Mouse (Mus musculus): ENCODE measurements around the gene Aox1. TPM values are rescaled to one million over a fixed set of nuclear protein-coding genes. Genes with fewer than 3 reads are reported as not detected.
"Not testable (repeated sequence)": the region's sequence is repeated elsewhere in the genome, so short reads cannot be mapped to it uniquely, and the experiment has no call there.

Gene Aox1
- polyA plus RNA-seq, 1 experiment from 2014 or later, result 0.15 TPM

DNA sequence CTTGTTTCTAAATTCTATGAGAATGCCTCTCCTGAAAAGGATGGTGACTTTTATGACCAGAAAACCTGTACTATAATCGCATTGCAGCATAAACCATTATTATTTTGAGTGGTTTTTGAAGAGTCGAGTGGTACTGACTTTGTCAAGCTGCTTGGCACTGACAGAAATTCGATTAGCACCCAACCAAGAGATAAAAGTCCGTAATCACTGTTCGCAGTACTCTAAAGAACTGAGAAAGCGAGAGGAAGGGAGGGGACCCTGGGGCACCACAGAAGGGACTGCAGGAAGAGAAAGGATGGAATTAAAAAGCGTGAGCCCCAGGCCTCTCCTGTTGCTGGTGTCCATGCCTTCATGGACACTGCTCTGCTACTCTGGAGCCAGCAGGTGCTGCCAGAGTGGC lies 2.0 kb upstream of the Aox1 start:
- Histone ChIP-seq H3K9me3 (ENCODE audit: control insufficient read depth, low read length) (no peaks in the 10 kb centered on the region), H3K4me2 (replicated peaks; ENCODE audit: low read depth, low read length) (no peak overlapping the region), H3K9ac (ENCODE audit: low read depth, low read length) (no peak overlapping the region), H3K36me3 (ENCODE audit: control insufficient read depth, insufficient read depth, low read length) (no peaks in the 10 kb centered on the region), H3K27ac (ENCODE audit: low read depth, low read length) (no peak overlapping the region), H3K4me1 (replicated peaks; ENCODE audit: control insufficient read depth, insufficient read depth, low read length) (0 out of 2 replicates have a peak, but pooled peaks cover 3% of the 10 kb centered on the region), H3K27me3 (ENCODE audit: control insufficient read depth, insufficient read depth, low read length) (no peaks in the 10 kb centered on the region), H3K4me3 (ENCODE audit: low read depth, low read length) (no peak overlapping the region)
- 90% methylated on average over 7 of the region's 7 CpGs for WGBS
- ATAC-seq (ENCODE audit: low FRiP score), result no peak
- no peak for DNase-seq (ENCODE audit: low spot score)

DNA sequence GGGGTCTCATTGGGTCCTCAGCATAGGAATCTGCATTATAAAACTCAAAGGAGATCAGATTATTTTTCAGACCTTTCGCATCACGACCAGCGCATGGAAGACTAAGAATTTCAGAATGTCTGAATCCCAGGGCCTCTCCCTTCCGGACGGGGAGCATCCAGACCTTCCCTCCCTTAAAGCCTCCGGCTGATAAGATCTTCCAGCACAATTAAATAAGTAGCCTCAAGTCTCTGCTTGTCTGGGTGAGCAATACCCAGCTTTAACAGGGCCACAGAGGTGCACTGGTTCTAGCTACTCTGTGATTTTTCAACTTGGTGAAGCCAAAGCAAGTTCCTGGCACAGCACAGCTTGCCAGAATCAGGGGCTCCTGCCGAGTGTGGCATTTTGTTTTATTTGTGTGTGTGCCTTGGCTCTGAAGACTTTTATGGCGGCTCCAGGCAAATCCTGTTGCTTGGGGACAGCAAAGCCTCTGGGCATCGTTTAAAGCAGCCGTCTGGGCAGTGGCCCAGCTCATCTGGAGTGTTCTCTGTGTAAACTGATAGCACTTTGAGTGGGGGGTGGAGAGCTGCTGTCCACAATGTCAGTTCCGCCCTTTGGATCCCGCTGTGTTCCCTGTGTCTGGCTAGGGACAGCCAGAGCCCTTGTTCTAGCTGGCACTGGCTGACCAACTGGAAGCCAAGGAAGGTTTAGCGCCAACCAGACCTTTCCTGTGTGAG lies 583 bp downstream of the Aox1 start:
- DNase-seq (ENCODE audit: low spot score) (peak; percentile 17), ATAC-seq (ENCODE audit: low FRiP score) (no peak)
- Histone ChIP-seq H3K4me1 (replicated peaks; ENCODE audit: control insufficient read depth, insufficient read depth, low read length) (0 out of 2 replicates have a peak, but pooled peaks cover 3% of the 10 kb centered on the region), H3K27me3 (ENCODE audit: control insufficient read depth, insufficient read depth, low read length) (no peaks in the 10 kb centered on the region), H3K4me3 (ENCODE audit: low read depth, low read length) (no peak overlapping the region), H3K9me3 (ENCODE audit: control insufficient read depth, low read length) (no peaks in the 10 kb centered on the region), H3K27ac (ENCODE audit: low read depth, low read length) (no peak overlapping the region), H3K4me2 (replicated peaks; ENCODE audit: low read depth, low read length) (no peak overlapping the region; the same call in 1 of the 2 replicates), H3K9ac (ENCODE audit: low read depth, low read length) (no peak overlapping the region), H3K36me3 (ENCODE audit: control insufficient read depth, insufficient read depth, low read length) (no peaks in the 10 kb centered on the region)
- 38% methylated on average over 13 of the region's 13 CpGs for WGBS

- Histone ChIP-seq H3K27me3 (ENCODE audit: control insufficient read depth, insufficient read depth, low read length) (no peaks in the 10 kb centered on the region), H3K4me2 (replicated peaks; ENCODE audit: low read depth, low read length) (no peak overlapping the region), H3K4me3 (ENCODE audit: low read depth, low read length) (no peak overlapping the region), H3K4me1 (replicated peaks; ENCODE audit: control insufficient read depth, insufficient read depth, low read length) (0 out of 2 replicates have a peak, but pooled peaks cover 3% of the 10 kb centered on the region), H3K9me3 (ENCODE audit: control insufficient read depth, low read length) (no peaks in the 10 kb centered on the region), H3K9ac (ENCODE audit: low read depth, low read length) (no peak overlapping the region), H3K27ac (ENCODE audit: low read depth, low read length) (no peak overlapping the region), H3K36me3 (ENCODE audit: control insufficient read depth, insufficient read depth, low read length) (no peaks in the 10 kb centered on the region)
- WGBS, result 68% methylated on average over 10 of the region's 10 CpGs
- DNase-seq (ENCODE audit: low spot score) (peak; percentile 85), ATAC-seq (ENCODE audit: low FRiP score) (peak; percentile 75)
Observed at GRCm38 (mm10) chr1:58031160-58031769, 1.5 kb downstream of the Aox1 start.

DNA sequence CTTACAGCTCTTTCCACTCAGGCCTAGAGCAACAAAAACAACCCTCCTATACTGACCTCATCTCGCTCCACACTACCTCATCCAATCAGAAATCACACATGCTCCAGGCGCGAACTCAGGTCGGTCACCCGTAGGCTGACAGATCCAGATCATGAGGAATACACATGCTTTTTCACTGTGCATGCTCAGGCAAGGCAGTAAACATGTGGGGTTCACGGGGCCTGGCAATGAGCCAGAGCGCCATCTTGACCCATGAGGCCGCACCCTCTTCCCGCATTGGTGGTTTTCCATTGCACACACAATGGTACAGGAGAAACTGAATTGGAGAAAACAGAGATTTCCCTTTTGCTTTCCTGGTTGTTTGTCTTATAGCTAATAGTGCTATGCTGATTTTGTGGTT lies 7.6 kb downstream of the Aox1 start:
- H3K9me3 ChIP-seq (ENCODE audit: control insufficient read depth, low read length); ATAC-seq (ENCODE audit: low FRiP score): not testable (repeated sequence)

DNA sequence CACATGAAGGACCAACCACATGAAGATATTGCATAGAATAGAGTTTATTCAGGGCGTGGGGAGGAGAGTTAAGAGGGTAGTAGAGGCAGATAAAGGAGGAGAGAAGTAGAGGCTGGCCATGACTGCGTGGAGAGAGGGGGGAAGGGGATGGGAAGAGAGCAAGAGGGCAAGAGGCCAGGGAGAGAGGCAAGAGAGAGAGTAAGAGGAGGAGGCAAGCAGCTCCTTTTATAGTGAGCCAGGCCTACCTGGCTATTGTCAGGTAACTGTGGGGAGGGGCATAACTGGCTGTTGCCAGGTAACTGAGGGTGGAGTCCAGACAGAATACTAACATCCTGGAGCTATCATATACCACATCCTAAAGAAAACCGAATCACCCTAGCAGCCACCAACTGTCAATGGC lies 15.3 kb downstream of the Aox1 start:
- no peaks in the 10 kb centered on the region for H3K4me1 ChIP-seq (replicated peaks; ENCODE audit: control insufficient read depth, insufficient read depth, low read length)
- H3K4me2 ChIP-seq (replicated peaks; ENCODE audit: low read depth, low read length), result no peak overlapping the region
- no peak overlapping the region for H3K9ac ChIP-seq (ENCODE audit: low read depth, low read length)
- DNase-seq (ENCODE audit: low spot score) (no peak), ATAC-seq (ENCODE audit: low FRiP score) (no peak)
- 84% methylated on average over 3 of the region's 3 CpGs for WGBS
- no peaks in the 10 kb centered on the region for H3K9me3 ChIP-seq (ENCODE audit: control insufficient read depth, low read length)
- no peak overlapping the region for H3K27ac ChIP-seq (ENCODE audit: low read depth, low read length)
- no peak overlapping the region for H3K4me3 ChIP-seq (ENCODE audit: low read depth, low read length)
- H3K36me3 ChIP-seq (ENCODE audit: control insufficient read depth, insufficient read depth, low read length), result no peaks in the 10 kb centered on the region
- H3K27me3 ChIP-seq (ENCODE audit: control insufficient read depth, insufficient read depth, low read length), result no peaks in the 10 kb centered on the region

More for the DNA sequence above, 7.6 kb downstream of the Aox1 start:
- not testable (repeated sequence) for H3K27me3 ChIP-seq (ENCODE audit: control insufficient read depth, insufficient read depth, low read length); H3K4me1 ChIP-seq (replicated peaks; ENCODE audit: control insufficient read depth, insufficient read depth, low read length); H3K9ac ChIP-seq (ENCODE audit: low read depth, low read length); H3K36me3 ChIP-seq (ENCODE audit: control insufficient read depth, insufficient read depth, low read length); H3K27ac ChIP-seq (ENCODE audit: low read depth, low read length); H3K4me2 ChIP-seq (replicated peaks; ENCODE audit: low read depth, low read length); H3K4me3 ChIP-seq (ENCODE audit: low read depth, low read length); DNase-seq (ENCODE audit: low spot score)
- WGBS, result 93% methylated on average over 9 of the region's 9 CpGs

DNA sequence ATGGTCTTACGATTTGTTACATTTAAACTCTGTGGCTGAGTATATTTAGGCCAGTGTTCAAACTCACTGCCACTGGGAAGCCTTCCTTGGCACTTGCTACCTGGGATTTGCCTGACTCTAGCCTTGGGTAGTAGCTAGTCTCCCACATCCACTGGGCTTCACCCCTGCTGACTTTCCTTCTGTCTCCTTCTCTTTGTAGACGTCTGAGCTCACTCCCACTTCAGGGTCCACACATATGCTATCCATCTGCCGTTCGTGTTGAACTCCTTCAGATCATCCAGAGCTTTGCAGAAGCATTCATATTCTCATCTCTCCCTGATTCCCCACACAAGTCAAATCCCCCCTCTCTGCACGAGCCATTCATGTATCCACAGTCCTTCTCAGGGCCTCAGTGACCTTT lies 15.8 kb downstream of the Aox1 start:
- no peaks in the 10 kb centered on the region for H3K36me3 ChIP-seq (ENCODE audit: control insufficient read depth, insufficient read depth, low read length)
- ATAC-seq (ENCODE audit: low FRiP score), result no peak
- H3K4me3 ChIP-seq (ENCODE audit: low read depth, low read length), result no peak overlapping the region
- H3K27me3 ChIP-seq (ENCODE audit: control insufficient read depth, insufficient read depth, low read length), result no peaks in the 10 kb centered on the region
- 63% methylated on average over 5 of the region's 5 CpGs for WGBS
- H3K27ac ChIP-seq (ENCODE audit: low read depth, low read length), result no peak overlapping the region
- no peak overlapping the region for H3K4me2 ChIP-seq (replicated peaks; ENCODE audit: low read depth, low read length)
- no peaks in the 10 kb centered on the region for H3K9me3 ChIP-seq (ENCODE audit: control insufficient read depth, low read length)
- H3K9ac ChIP-seq (ENCODE audit: low read depth, low read length), result no peak overlapping the region
- H3K4me1 ChIP-seq (replicated peaks; ENCODE audit: control insufficient read depth, insufficient read depth, low read length), result no peaks in the 10 kb centered on the region
- no peak for DNase-seq (ENCODE audit: low spot score)

GRCm38 (mm10) chr1:58046721-58047290 lies 17.1 kb downstream of the Aox1 start:
- Histone ChIP-seq H3K9me3 (ENCODE audit: control insufficient read depth, low read length) (no peaks in the 10 kb centered on the region), H3K36me3 (ENCODE audit: control insufficient read depth, insufficient read depth, low read length) (no peaks in the 10 kb centered on the region), H3K9ac (ENCODE audit: low read depth, low read length) (no peak overlapping the region), H3K27me3 (ENCODE audit: control insufficient read depth, insufficient read depth, low read length) (no peaks in the 10 kb centered on the region), H3K4me1 (replicated peaks; ENCODE audit: control insufficient read depth, insufficient read depth, low read length) (no peaks in the 10 kb centered on the region), H3K4me2 (replicated peaks; ENCODE audit: low read depth, low read length) (no peak overlapping the region), H3K4me3 (ENCODE audit: low read depth, low read length) (no peak overlapping the region), H3K27ac (ENCODE audit: low read depth, low read length) (no peak overlapping the region)
- DNase-seq (ENCODE audit: low spot score) (no peak), ATAC-seq (ENCODE audit: low FRiP score) (peak; percentile 60)
- WGBS, result 60% methylated on average over 3 of the region's 3 CpGs

GRCm38 (mm10) chr1:58049126-58049525 lies 19.4 kb downstream of the Aox1 start:
- DNase-seq (ENCODE audit: low spot score) (no peak), ATAC-seq (ENCODE audit: low FRiP score) (no peak)
- H3K4me2 ChIP-seq (replicated peaks; ENCODE audit: low read depth, low read length), result no peak overlapping the region
- H3K27me3 ChIP-seq (ENCODE audit: control insufficient read depth, insufficient read depth, low read length), result no peaks in the 10 kb centered on the region
- no peaks in the 10 kb centered on the region for H3K9me3 ChIP-seq (ENCODE audit: control insufficient read depth, low read length)
- no peak overlapping the region for H3K27ac ChIP-seq (ENCODE audit: low read depth, low read length)
- H3K4me1 ChIP-seq (replicated peaks; ENCODE audit: control insufficient read depth, insufficient read depth, low read length), result no peaks in the 10 kb centered on the region
- 87% methylated on average over 5 of the region's 5 CpGs for WGBS
- no peak overlapping the region for H3K4me3 ChIP-seq (ENCODE audit: low read depth, low read length)
- no peak overlapping the region for H3K9ac ChIP-seq (ENCODE audit: low read depth, low read length)
- H3K36me3 ChIP-seq (ENCODE audit: control insufficient read depth, insufficient read depth, low read length), result no peaks in the 10 kb centered on the region

GRCm38 (mm10) chr1:58055598-58055997 lies 25.9 kb downstream of the Aox1 start:
- Histone ChIP-seq H3K36me3 (ENCODE audit: control insufficient read depth, insufficient read depth, low read length) (no peaks in the 10 kb centered on the region), H3K4me3 (ENCODE audit: low read depth, low read length) (no peak overlapping the region), H3K27ac (ENCODE audit: low read depth, low read length) (no peak overlapping the region), H3K9ac (ENCODE audit: low read depth, low read length) (no peak overlapping the region), H3K4me2 (replicated peaks; ENCODE audit: low read depth, low read length) (no peak overlapping the region), H3K9me3 (ENCODE audit: control insufficient read depth, low read length) (no peaks in the 10 kb centered on the region), H3K4me1 (replicated peaks; ENCODE audit: control insufficient read depth, insufficient read depth, low read length) (no peaks in the 10 kb centered on the region), H3K27me3 (ENCODE audit: control insufficient read depth, insufficient read depth, low read length) (no peaks in the 10 kb centered on the region)
- DNase-seq (ENCODE audit: low spot score) (no peak), ATAC-seq (ENCODE audit: low FRiP score) (no peak)
- 88% methylated on average over 11 of the region's 11 CpGs for WGBS

Measured in hindbrain, embryonic 11.5 days (tissue).